Mouse (Mus musculus): ENCODE measurements at regions not wholly inside any gene's neighbourhood (a gene's known extent, or its start where the extent isn't known, plus 50 kb on each side); places are given as distances from the start of the nearest gene placed in this dataset.

GRCm38 (mm10) chr13:46350075-46350747, 68.0 kb upstream of the Rbm24 start:
- DNase-seq (ENCODE audit: low spot score in 2 of 2) = peak in 1 of 2 experiments; percentile 51

DNA sequence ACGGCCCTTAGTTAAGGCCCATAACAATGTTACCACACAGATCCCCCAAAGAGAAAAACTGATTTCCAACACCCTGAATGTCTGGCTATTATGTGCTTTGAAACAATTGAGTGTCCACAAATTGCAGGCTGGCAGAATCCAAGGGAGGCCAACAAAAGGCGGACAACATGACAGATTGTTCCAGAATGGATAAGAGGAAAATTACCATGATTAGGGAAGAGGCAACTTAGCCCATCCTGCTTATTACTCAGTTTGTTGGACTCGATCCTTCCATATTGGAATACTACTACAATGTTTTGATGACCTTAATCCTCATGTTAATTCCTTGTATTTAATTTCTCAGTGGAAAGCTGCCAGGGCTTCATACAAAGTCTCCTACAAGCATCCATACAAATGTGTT, 62.9 kb upstream of the Rbm24 start:
- no peak for DNase-seq (ENCODE audit: low spot score in 2 of 2)

DNA sequence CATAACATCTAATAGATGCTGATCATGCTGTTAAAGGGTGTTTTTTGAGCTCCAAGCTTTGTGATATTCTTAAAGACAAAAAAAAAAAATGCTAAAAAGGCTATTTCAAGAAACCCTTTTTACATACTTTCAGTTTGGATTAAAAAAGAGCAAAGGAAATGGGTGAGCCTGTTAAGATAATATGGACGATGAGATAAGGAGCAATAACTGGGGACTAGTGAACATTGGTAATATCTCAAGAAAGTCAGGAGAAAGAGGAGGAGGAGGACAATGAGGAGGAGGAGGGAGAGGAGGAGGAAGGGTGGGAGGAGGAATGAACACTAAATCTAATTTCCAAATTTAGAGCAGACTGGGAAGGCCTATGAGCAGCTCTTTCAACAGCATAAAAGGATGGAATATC, 62.3 kb upstream of the Rbm24 start:
- no peak for DNase-seq (ENCODE audit: low spot score in 2 of 2)

DNA sequence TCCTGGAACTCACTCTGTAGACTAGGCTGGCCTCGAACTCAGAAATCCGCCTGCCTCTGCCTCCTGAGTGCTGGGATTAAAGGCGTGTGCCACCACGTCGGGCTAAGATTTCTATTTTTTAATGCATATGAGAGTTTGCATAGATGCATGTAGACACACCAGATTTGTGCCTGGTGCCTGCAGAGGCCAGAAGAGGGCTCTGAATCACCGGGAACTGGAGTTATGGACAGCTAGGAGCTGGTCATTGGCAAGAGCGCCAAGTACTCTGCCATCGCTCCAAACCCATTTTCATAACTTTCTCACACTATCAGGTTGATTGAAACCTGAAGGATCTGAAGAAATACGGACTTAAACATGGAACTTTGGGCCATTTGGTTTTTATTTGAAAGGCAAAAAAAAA, 61.2 kb upstream of the Rbm24 start:
- no peak for DNase-seq (ENCODE audit: low spot score in 2 of 2)

DNA sequence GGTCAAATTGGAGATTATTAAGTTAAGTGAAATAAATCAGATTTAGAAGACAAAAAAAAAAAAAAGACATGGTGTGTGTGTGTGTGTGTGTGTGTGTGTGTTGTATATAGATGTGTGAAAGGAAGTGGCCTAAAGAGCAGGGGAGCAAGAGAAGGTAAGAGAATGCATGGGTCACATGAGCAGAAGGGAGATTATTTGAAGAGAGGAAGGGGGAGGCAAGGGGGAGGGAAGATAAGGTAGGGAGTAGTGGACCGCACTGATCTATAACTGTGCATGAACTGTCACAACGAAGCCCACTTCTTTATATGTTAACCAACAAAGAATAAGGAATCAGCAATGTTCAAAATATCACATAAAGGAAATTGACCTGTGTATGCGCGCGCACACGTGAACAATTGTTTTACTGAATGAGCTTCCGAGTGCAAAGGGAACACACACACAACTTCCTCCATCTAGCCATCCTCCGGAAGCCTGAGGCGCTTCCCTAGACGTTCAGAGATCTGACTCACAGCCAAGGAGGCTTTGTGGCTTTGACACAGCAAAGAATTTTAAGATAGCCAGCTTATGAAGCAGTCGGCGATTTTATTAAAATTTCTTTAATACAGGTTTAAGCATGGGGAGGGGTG, 57.6 kb upstream of the Rbm24 start:
- DNase-seq (ENCODE audit: low spot score in 2 of 2) = no peak

DNA sequence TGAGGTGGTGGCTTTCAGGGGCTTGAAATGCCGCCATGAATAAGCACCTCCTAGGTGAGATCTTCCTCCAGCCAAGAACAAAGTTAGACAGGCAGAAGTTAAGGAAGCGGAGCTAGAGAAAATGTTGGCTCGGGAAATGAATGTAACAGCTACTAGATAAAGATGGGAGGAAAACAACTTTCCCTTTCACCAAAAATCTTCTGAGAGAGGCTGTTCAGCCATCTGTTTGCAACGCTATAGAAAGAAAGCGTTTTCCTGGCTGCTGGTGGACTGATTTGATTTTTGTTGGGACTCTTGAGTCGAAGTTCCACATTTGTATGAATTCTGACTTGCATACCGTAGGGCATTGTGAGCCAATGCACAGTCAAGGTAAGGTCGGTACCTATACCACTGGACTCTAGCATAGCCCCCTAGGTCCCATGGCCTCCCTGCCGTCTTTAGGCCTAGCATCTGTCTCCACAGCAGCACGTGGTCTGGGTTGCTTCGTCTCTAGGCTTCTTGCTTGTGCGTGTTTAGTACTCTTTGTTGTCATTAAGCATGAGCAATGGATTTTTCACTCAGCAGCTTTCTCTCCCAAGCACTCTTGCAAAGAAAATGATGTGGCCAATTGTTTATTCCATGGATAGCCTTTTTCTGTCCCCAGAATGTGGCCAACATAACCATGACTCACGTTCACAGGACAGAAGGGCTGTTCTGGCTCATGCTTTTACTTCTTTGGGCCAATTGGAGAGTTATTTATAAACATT, 54.6 kb upstream of the Rbm24 start:
- no peak for DNase-seq (ENCODE audit: low spot score in 2 of 2)

DNA sequence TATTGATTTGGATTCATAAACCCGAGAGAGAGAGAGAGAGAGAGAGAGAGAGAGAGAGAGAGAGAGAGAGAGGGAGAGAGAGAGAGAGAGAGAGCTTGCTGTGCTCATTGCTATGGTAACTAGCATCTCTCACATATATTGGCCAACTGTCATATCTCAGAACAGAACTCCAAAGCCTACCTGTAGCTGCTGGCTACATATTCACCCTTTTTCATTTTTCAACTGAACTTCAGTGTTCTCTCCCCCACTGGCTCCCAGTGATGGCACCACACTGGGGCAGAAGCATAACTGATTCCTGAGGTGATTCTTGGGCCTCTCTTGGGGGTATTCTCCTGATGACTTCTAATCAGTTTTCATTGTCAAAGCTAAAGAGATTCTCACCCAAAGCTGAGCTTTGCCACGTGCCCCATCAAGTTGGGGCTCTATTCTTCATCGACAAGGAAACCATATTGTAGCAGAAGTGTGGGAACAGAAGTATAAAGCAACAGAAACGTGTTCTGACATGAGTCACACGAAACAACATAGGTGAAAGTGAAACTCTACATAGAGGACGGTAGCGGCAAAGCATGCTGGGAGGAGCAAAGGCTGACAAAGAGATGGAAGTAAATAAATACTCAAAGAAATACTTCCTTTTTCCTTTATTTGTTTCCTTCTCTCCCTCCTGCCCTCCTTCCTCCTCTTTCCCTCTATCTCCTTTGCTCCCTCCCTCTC, 53.9 kb upstream of the Rbm24 start:
- no peak for DNase-seq (ENCODE audit: low spot score in 2 of 2)

DNA sequence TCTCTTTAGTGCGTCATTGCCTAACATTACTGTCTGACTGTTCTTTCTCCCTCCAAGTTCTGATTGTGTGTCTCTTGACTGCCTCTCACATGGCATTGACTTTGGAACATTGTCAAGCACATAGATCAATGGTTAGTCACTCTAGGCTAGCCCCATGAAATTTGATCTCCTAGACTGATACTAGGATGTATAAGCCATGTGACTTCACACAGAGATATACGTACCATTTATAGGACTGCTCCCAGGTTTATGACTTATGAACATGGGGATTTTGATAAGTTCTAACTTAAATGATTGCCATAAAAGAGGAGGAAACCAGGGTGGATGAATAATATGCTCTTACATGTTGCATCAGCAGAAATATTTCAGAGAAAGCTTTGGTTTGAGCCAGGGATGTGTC, 52.9 kb upstream of the Rbm24 start:
- no peak for DNase-seq (ENCODE audit: low spot score in 2 of 2)

All from urinary bladder, postnatal 36 days (tissue).